Mouse (Mus musculus): ENCODE measurements around the gene Gpx3. TPM values are rescaled to one million over a fixed set of nuclear protein-coding genes. Genes with fewer than 3 reads are reported as not detected.
A peak's percentile ranks its signal among the peaks of the same experiment; 100 is the strongest.

The Gpx3 gene
- polyA plus RNA-seq, 1 experiment: 11.7 TPM

- no peak for DNase-seq (ENCODE audit: extremely low spot score in 1 of 2, low spot score in 1 of 2)
These were observed 8.9 kb downstream of the Gpx3 start for GRCm38 (mm10) chr11:54911201-54911600.

GRCm38 (mm10) chr11:54911671-54912502, 9.6 kb downstream of the Gpx3 start:
- DNase-seq (ENCODE audit: extremely low spot score in 1 of 2, low spot score in 1 of 2): no peak

GRCm38 (mm10) chr11:54912503-54913316, 10.5 kb downstream of the Gpx3 start:
- no peak for DNase-seq (ENCODE audit: extremely low spot score in 1 of 2, low spot score in 1 of 2)

GRCm38 (mm10) chr11:54913841-54914240, 11.6 kb downstream of the Gpx3 start:
- DNase-seq (ENCODE audit: extremely low spot score in 1 of 2, low spot score in 1 of 2): no peak

- no peak for DNase-seq (ENCODE audit: extremely low spot score in 1 of 2, low spot score in 1 of 2)
These were observed 15.2 kb downstream of the Gpx3 start for GRCm38 (mm10) chr11:54917461-54917860.

- no peak for DNase-seq (ENCODE audit: extremely low spot score in 1 of 2, low spot score in 1 of 2)
These were observed 16.0 kb downstream of the Gpx3 start for GRCm38 (mm10) chr11:54918273-54918672.

- no peak for DNase-seq (ENCODE audit: extremely low spot score in 1 of 2, low spot score in 1 of 2)
These were observed 18.1 kb downstream of the Gpx3 start for GRCm38 (mm10) chr11:54920127-54920972.

GRCm38 (mm10) chr11:54920973-54921580, 18.8 kb downstream of the Gpx3 start:
- no peak for DNase-seq (ENCODE audit: extremely low spot score in 1 of 2, low spot score in 1 of 2)

- no peak for DNase-seq (ENCODE audit: extremely low spot score in 1 of 2, low spot score in 1 of 2)
These were observed 19.5 kb downstream of the Gpx3 start for GRCm38 (mm10) chr11:54921798-54922197.

- DNase-seq (ENCODE audit: extremely low spot score in 1 of 2, low spot score in 1 of 2): no peak
These were observed 20.2 kb downstream of the Gpx3 start for GRCm38 (mm10) chr11:54922488-54922887.

GRCm38 (mm10) chr11:54924145-54924544, 21.9 kb downstream of the Gpx3 start:
- DNase-seq (ENCODE audit: extremely low spot score in 1 of 2, low spot score in 1 of 2): no peak

GRCm38 (mm10) chr11:54927346-54928140, 25.3 kb downstream of the Gpx3 start:
- peak in 1 of 2 experiments; percentile 79 for DNase-seq (ENCODE audit: extremely low spot score in 1 of 2, low spot score in 1 of 2)

GRCm38 (mm10) chr11:54928219-54928618, 26.0 kb downstream of the Gpx3 start:
- DNase-seq (ENCODE audit: extremely low spot score in 1 of 2, low spot score in 1 of 2): no peak

GRCm38 (mm10) chr11:54928886-54929285, 26.6 kb downstream of the Gpx3 start:
- DNase-seq (ENCODE audit: extremely low spot score in 1 of 2, low spot score in 1 of 2): no peak

- no peak for DNase-seq (ENCODE audit: extremely low spot score in 1 of 2, low spot score in 1 of 2)
These were observed 27.0 kb downstream of the Gpx3 start for GRCm38 (mm10) chr11:54929290-54929689.

- no peak for DNase-seq (ENCODE audit: extremely low spot score in 1 of 2, low spot score in 1 of 2)
These were observed 27.5 kb downstream of the Gpx3 start for GRCm38 (mm10) chr11:54929744-54930143.

- DNase-seq (ENCODE audit: extremely low spot score in 1 of 2, low spot score in 1 of 2): peak in 1 of 2 experiments; percentile 77
These were observed 28.2 kb downstream of the Gpx3 start for GRCm38 (mm10) chr11:54930318-54930979.

- peak in 1 of 2 experiments; percentile 67 for DNase-seq (ENCODE audit: extremely low spot score in 1 of 2, low spot score in 1 of 2)
These were observed 29.3 kb downstream of the Gpx3 start for GRCm38 (mm10) chr11:54931405-54932093.
